Mouse (Mus musculus): ENCODE data around the gene Magi2. TPM values are rescaled to one million over a fixed set of nuclear protein-coding genes. Genes with fewer than 3 reads are reported as not detected.

The Magi2 gene
- polyA plus RNA-seq, 1 experiment from 2014 or later: 8.4 TPM

- 70% methylated on average over 5 of the region's 5 CpGs for WGBS
Observed at GRCm38 (mm10) chr5:19607700-19608099, 380.9 kb downstream of the Magi2 start.

GRCm38 (mm10) chr5:19611788-19612187, 385.0 kb downstream of the Magi2 start:
- Histone ChIP-seq H3K9me3 (replicated peaks; ENCODE audit: control insufficient read depth, low read length) (no peaks in the 10 kb centered on the region), H3K4me3 (ENCODE audit: low read depth, low read length) (no peak overlapping the region), H3K4me2 (ENCODE audit: low read length) (no peak overlapping the region), H3K27me3 (replicated peaks; ENCODE audit: control insufficient read depth, insufficient read depth, low read length) (no peaks in the 10 kb centered on the region), H3K4me1 (ENCODE audit: control insufficient read depth, insufficient read depth, low read length) (no peaks in the 10 kb centered on the region), H3K27ac (ENCODE audit: low read depth, low read length) (no peak overlapping the region), H3K9ac (ENCODE audit: low read length) (no peak overlapping the region), H3K36me3 (ENCODE audit: control insufficient read depth, insufficient read depth, low read length) (no peaks in the 10 kb centered on the region)
- no peak for ATAC-seq
- 87% methylated on average over 1 of the region's 1 CpGs for WGBS
- DNase-seq (ENCODE audit: low spot score): no peak

More at GRCm38 (mm10) chr5:19607700-19608099, 380.9 kb downstream of the Magi2 start:
- no peak overlapping the region for H3K4me3 ChIP-seq (ENCODE audit: low read depth, low read length)
- H3K36me3 ChIP-seq (ENCODE audit: control insufficient read depth, insufficient read depth, low read length): no peaks in the 10 kb centered on the region
- ATAC-seq (no peak), DNase-seq (ENCODE audit: low spot score) (no peak)
- no peaks in the 10 kb centered on the region for H3K4me1 ChIP-seq (ENCODE audit: control insufficient read depth, insufficient read depth, low read length)
- no peaks in the 10 kb centered on the region for H3K9me3 ChIP-seq (replicated peaks; ENCODE audit: control insufficient read depth, low read length)
- no peak overlapping the region for H3K9ac ChIP-seq (ENCODE audit: low read length)
- no peak overlapping the region for H3K27ac ChIP-seq (ENCODE audit: low read depth, low read length)
- H3K4me2 ChIP-seq (ENCODE audit: low read length): no peak overlapping the region
- H3K27me3 ChIP-seq (replicated peaks; ENCODE audit: control insufficient read depth, insufficient read depth, low read length): no peaks in the 10 kb centered on the region

- H3K4me1 ChIP-seq (ENCODE audit: control insufficient read depth, insufficient read depth, low read length): no peaks in the 10 kb centered on the region
- no peak overlapping the region for H3K4me3 ChIP-seq (ENCODE audit: low read depth, low read length)
- no peak overlapping the region for H3K4me2 ChIP-seq (ENCODE audit: low read length)
- DNase-seq (ENCODE audit: low spot score) (peak; percentile 14), ATAC-seq (peak; percentile 55; the same call in 1 of the 2 replicates)
- H3K27me3 ChIP-seq (replicated peaks; ENCODE audit: control insufficient read depth, insufficient read depth, low read length): no peaks in the 10 kb centered on the region
- H3K9ac ChIP-seq (ENCODE audit: low read length): no peak overlapping the region
- 60% methylated on average over 5 of the region's 5 CpGs for WGBS
- no peak overlapping the region for H3K27ac ChIP-seq (ENCODE audit: low read depth, low read length)
- no peaks in the 10 kb centered on the region for H3K36me3 ChIP-seq (ENCODE audit: control insufficient read depth, insufficient read depth, low read length)
- no peaks in the 10 kb centered on the region for H3K9me3 ChIP-seq (replicated peaks; ENCODE audit: control insufficient read depth, low read length)
Observed at GRCm38 (mm10) chr5:19621678-19622077, 394.8 kb downstream of the Magi2 start.

- Histone ChIP-seq H3K9me3 (replicated peaks; ENCODE audit: control insufficient read depth, low read length) (no peaks in the 10 kb centered on the region), H3K36me3 (ENCODE audit: control insufficient read depth, insufficient read depth, low read length) (no peaks in the 10 kb centered on the region), H3K27me3 (replicated peaks; ENCODE audit: control insufficient read depth, insufficient read depth, low read length) (no peaks in the 10 kb centered on the region), H3K9ac (ENCODE audit: low read length) (no peak overlapping the region), H3K27ac (ENCODE audit: low read depth, low read length) (no peak overlapping the region), H3K4me1 (ENCODE audit: control insufficient read depth, insufficient read depth, low read length) (no peaks in the 10 kb centered on the region), H3K4me2 (ENCODE audit: low read length) (no peak overlapping the region), H3K4me3 (ENCODE audit: low read depth, low read length) (no peak overlapping the region)
- no peak for ATAC-seq
- 91% methylated on average over 1 of the region's 1 CpGs for WGBS
- DNase-seq (ENCODE audit: low spot score): peak; percentile 23
Observed at GRCm38 (mm10) chr5:19633976-19634375, 407.1 kb downstream of the Magi2 start.

- no peak overlapping the region for H3K4me2 ChIP-seq (ENCODE audit: low read length)
- H3K4me1 ChIP-seq (ENCODE audit: control insufficient read depth, insufficient read depth, low read length): no peaks in the 10 kb centered on the region
- H3K36me3 ChIP-seq (ENCODE audit: control insufficient read depth, insufficient read depth, low read length): no peaks in the 10 kb centered on the region
- H3K4me3 ChIP-seq (ENCODE audit: low read depth, low read length): no peak overlapping the region
- H3K9ac ChIP-seq (ENCODE audit: low read length): no peak overlapping the region
- no peak for DNase-seq (ENCODE audit: low spot score)
- H3K9me3 ChIP-seq (replicated peaks; ENCODE audit: control insufficient read depth, low read length): no peaks in the 10 kb centered on the region
- no peaks in the 10 kb centered on the region for H3K27me3 ChIP-seq (replicated peaks; ENCODE audit: control insufficient read depth, insufficient read depth, low read length)
- H3K27ac ChIP-seq (ENCODE audit: low read depth, low read length): no peak overlapping the region
- WGBS: 71% methylated on average over 2 of the region's 2 CpGs
- no peak for ATAC-seq
Observed at GRCm38 (mm10) chr5:19637789-19638188, 411.0 kb downstream of the Magi2 start.

- WGBS: 89% methylated on average over 1 of the region's 1 CpGs
- no peaks in the 10 kb centered on the region for H3K9me3 ChIP-seq (replicated peaks; ENCODE audit: control insufficient read depth, low read length)
- DNase-seq (ENCODE audit: low spot score): no peak
- no peak overlapping the region for H3K4me3 ChIP-seq (ENCODE audit: low read depth, low read length)
- no peaks in the 10 kb centered on the region for H3K36me3 ChIP-seq (ENCODE audit: control insufficient read depth, insufficient read depth, low read length)
- no peaks in the 10 kb centered on the region for H3K27me3 ChIP-seq (replicated peaks; ENCODE audit: control insufficient read depth, insufficient read depth, low read length)
- H3K27ac ChIP-seq (ENCODE audit: low read depth, low read length): no peak overlapping the region
- H3K4me1 ChIP-seq (ENCODE audit: control insufficient read depth, insufficient read depth, low read length): no peaks in the 10 kb centered on the region
- no peak overlapping the region for H3K9ac ChIP-seq (ENCODE audit: low read length)
- no peak overlapping the region for H3K4me2 ChIP-seq (ENCODE audit: low read length)
- ATAC-seq: no peak
Observed at GRCm38 (mm10) chr5:19655986-19656385, 429.1 kb downstream of the Magi2 start.

GRCm38 (mm10) chr5:19666416-19666815, 439.6 kb downstream of the Magi2 start:
- Histone ChIP-seq H3K9me3 (replicated peaks; ENCODE audit: control insufficient read depth, low read length) (no peaks in the 10 kb centered on the region), H3K4me1 (ENCODE audit: control insufficient read depth, insufficient read depth, low read length) (no peaks in the 10 kb centered on the region), H3K36me3 (ENCODE audit: control insufficient read depth, insufficient read depth, low read length) (no peaks in the 10 kb centered on the region), H3K4me3 (ENCODE audit: low read depth, low read length) (no peak overlapping the region), H3K9ac (ENCODE audit: low read length) (no peak overlapping the region), H3K4me2 (ENCODE audit: low read length) (no peak overlapping the region), H3K27ac (ENCODE audit: low read depth, low read length) (no peak overlapping the region), H3K27me3 (replicated peaks; ENCODE audit: control insufficient read depth, insufficient read depth, low read length) (no peaks in the 10 kb centered on the region)
- DNase-seq (ENCODE audit: low spot score) (no peak), ATAC-seq (no peak)
- 94% methylated on average over 5 of the region's 5 CpGs for WGBS

- DNase-seq (ENCODE audit: low spot score): no peak
- no peak overlapping the region for H3K27ac ChIP-seq (ENCODE audit: low read depth, low read length)
- H3K36me3 ChIP-seq (ENCODE audit: control insufficient read depth, insufficient read depth, low read length): no peaks in the 10 kb centered on the region
- H3K9ac ChIP-seq (ENCODE audit: low read length): no peak overlapping the region
- H3K27me3 ChIP-seq (replicated peaks; ENCODE audit: control insufficient read depth, insufficient read depth, low read length): no peaks in the 10 kb centered on the region
- no peaks in the 10 kb centered on the region for H3K4me1 ChIP-seq (ENCODE audit: control insufficient read depth, insufficient read depth, low read length)
- H3K9me3 ChIP-seq (replicated peaks; ENCODE audit: control insufficient read depth, low read length): no peaks in the 10 kb centered on the region
- no peak overlapping the region for H3K4me2 ChIP-seq (ENCODE audit: low read length)
- H3K4me3 ChIP-seq (ENCODE audit: low read depth, low read length): no peak overlapping the region
- WGBS: 91% methylated on average over 2 of the region's 2 CpGs
- ATAC-seq: no peak
Observed at GRCm38 (mm10) chr5:19717296-19717695, 490.5 kb downstream of the Magi2 start.

- no peak overlapping the region for H3K4me3 ChIP-seq (ENCODE audit: low read depth, low read length)
- H3K4me1 ChIP-seq (ENCODE audit: control insufficient read depth, insufficient read depth, low read length): no peaks in the 10 kb centered on the region
- no peaks in the 10 kb centered on the region for H3K36me3 ChIP-seq (ENCODE audit: control insufficient read depth, insufficient read depth, low read length)
- H3K27ac ChIP-seq (ENCODE audit: low read depth, low read length): no peak overlapping the region
- H3K9ac ChIP-seq (ENCODE audit: low read length): no peak overlapping the region
- no peaks in the 10 kb centered on the region for H3K9me3 ChIP-seq (replicated peaks; ENCODE audit: control insufficient read depth, low read length)
- no peaks in the 10 kb centered on the region for H3K27me3 ChIP-seq (replicated peaks; ENCODE audit: control insufficient read depth, insufficient read depth, low read length)
- DNase-seq (ENCODE audit: low spot score) (no peak), ATAC-seq (no peak)
- H3K4me2 ChIP-seq (ENCODE audit: low read length): no peak overlapping the region
Observed at GRCm38 (mm10) chr5:19726277-19726676, 499.4 kb downstream of the Magi2 start.
